Mouse (Mus musculus): ENCODE results near the gene Dnase2b.

The Dnase2b gene

DNA sequence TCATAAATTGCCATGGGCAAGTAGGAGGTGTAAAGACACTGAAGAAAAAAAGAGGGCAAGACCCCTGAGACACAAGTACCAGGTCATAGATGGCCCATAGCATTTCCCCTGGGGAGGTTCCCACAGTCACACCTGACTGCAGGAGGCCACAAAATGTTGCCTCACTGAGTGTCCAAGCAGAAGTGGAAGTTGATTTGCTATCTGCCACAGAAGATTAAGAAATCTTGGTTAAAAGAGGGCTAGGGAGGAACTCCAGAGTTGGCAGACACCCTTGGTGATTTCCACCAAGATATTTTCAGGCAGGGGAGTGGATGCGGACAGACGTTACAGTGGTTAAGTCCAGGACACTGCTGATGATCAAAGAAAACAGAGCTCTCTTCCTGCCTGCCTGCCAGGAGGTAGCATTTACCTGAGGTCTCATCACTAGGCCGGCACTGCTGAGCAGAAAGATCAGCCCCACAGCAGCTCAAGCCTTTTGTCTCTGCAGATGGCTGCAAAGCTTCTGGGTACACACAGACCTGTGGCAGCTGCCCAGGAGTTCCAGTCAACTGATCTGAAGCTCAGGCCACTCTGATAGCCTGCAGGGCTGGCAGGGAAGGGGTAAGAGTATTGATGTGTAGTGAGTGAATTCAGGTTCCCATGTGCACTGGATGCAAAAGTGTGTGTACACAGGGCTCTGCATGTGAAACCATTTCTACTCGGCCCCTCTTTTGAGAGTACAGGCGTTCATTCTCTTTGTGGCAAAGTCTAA lies 1.3 kb upstream of the Dnase2b start:
- DNase-seq (ENCODE audit: low spot score) = peak; percentile 16

DNA sequence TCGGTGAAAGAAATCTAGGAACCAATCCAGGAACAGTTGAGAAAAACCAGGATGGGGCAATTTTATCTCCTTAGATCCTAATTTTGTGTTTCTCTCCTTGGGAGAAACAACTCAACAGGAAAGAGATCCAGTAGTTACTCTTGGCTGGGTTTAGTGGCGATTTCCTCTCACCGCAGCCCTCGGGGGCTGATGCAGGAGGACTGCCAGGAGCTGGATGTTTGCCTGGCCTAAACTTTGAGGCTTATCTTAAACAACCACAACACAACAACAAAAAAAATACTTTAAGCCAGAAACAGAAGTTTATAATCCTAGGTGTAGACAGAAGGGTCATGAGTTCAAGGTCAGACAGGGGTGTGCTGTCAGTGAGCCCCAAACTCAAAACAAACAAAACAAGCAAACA lies 3.6 kb downstream of the Dnase2b start:
- DNase-seq (ENCODE audit: low spot score) = no peak

DNA sequence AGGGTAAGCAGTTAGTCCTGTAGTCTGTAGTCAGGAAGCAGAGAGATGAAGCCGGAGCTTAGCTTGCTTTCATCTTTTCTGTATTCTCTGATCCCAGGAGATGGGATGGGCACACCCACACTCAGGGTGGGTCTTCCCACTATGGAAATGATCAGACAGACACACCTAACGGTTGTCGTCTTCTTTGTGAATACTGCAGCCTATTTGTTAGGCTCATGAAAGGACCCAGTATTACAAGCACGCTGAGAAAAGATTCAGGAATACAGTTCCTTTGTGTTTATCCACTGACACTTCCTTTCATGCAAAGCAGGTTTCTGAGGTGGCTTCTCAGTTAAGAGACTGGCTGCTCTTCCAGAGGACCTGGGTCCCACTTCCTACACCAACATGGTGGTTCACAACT lies 4.1 kb downstream of the Dnase2b start:
- DNase-seq (ENCODE audit: low spot score) = no peak

DNA sequence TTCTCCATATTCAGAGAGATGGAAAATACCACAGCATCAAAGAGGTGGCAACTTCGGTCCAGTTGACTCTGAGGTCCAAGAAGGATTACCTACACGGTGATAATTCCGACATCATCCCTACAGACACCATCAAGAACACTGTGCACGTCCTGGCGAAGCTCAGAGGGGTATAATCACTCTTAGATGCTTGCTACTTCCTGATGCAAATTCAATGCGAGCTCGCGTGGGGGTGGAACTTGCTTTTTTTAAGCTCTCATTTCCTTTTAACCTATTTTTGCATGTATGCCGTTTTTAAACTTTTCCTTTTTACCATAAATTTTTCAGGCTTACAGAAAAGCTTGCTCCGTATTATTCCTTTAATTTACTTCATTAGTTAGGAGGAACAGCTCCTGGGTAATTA lies 5.1 kb downstream of the Dnase2b start:
- no peak for DNase-seq (ENCODE audit: low spot score)

DNA sequence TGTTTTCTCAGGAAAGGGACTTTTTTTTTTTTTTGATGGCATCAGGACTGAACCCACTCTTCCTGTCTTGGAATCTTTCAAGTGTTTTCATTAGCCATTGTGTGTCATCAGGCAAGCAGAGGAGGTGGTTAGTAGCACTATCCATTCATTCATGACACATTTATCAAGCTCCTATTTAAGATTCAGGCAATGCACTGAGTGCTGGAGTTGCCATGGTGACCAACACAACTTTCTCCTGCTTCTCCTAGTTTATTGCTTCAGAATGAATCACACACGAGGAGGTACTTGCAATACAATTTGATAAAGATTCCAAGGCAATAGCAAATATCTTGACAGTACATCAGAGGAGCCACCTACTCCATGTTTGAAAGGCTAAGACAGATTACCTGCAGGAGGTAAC lies 8.0 kb downstream of the Dnase2b start:
- DNase-seq (ENCODE audit: low spot score) = no peak

DNA sequence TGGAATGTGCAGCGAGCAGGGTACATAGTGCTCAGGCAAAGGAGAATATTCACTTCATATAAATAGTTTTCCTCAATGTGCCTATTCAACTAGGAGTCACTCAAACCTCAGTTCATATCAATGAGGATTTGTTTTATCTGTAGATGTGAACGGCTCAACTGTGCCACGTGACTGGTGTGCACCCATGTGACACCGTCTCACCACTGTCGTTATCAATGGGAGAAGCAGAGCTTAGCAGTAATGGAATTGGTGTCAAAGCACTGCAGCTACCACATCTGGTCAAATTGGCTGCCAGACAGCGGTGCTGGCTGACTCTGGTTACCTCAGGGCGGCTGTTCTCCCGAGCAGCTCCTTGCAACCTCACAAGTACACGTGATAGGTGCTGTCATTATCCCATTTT lies 10.7 kb downstream of the Dnase2b start:
- DNase-seq (ENCODE audit: low spot score) = no peak

DNA sequence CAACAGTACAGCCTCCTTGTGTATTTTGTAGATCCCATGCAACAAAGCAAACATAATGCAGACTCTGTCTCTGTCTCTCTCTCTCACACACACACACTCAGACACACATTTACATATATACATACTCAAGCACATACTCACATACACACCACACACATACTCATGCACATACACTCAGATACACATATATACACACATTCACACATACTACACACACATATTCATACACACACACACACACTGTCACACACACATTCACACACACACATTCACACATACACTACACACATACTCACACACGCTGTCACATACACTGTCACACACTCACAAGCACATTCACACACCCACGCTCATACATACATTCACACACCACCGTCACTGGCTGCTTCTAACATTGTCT lies 12.9 kb downstream of the Dnase2b start:
- no peak for DNase-seq (ENCODE audit: low spot score)

DNA sequence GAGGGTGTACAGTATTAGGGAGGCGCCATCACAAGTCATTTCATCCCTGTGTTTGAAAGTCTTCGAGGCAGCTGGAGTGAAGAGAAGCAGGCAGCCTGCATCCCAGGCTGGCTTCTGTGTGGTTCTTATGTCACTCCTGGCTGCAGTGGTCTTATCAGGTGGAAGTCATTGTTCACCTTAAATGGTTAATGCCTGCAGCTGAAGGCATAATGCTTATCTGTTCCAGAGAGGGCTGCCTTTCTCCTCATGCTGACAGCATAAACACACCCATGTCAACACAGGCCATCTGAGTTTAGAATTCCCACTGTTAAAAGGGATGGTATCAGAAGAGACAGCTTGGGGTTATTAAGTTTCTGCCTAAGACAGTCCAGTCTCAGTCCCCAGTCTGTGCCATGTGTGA lies 14.2 kb downstream of the Dnase2b start:
- DNase-seq (ENCODE audit: low spot score) = no peak

DNA sequence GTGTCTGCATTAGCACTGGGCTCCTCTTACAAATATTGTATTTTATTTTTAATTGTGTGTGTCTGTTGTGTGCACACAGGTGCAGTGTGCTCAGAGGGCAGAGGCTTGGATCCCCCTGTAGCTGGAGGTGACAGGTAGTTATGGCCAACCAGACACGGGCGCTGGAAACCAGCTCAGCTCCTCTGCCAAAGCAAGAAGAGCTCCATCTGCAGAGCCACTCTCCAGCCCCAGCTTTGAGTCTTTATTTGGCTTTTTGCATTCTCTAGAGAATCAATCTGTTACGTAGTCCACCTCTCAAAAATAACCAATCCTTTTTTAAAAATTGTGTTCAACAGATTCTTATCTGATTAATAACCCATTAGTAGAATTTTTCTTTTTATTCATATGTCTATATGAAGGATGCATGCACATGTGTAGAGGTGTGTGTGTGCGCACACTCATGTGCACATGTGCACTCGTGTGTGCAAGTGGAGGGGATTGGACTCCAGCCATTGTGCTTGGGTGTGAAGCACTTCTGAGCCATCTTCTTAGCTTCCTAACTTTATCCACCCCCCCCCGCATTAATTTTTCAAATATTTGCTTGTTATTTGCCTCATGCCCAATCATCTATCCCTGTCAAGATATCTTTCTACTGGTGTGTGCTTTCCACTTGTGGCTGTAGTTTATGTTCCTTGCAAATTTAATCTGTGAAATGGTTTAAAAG lies 16.0 kb downstream of the Dnase2b start:
- no peak for DNase-seq (ENCODE audit: low spot score)

DNA sequence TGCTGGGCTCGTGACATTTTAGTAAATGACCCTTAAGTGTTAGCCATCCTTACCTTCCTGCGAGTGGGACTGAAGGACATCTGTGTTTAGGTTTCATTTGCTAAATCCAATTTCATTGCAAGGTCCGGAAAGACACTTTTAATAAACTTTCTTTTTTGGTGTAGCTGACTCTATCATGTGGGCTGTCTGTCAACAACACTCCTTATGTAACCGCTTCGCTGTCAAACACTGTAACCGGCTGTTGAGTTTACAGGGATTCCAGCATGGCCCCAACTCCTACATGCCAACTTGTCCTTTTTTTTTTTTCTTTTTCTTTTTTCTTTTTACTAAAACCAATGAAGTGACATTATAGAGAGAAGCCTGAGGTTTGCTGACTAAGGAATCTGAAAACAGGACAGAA lies 17.0 kb downstream of the Dnase2b start:
- no peak for DNase-seq (ENCODE audit: low spot score)

DNA sequence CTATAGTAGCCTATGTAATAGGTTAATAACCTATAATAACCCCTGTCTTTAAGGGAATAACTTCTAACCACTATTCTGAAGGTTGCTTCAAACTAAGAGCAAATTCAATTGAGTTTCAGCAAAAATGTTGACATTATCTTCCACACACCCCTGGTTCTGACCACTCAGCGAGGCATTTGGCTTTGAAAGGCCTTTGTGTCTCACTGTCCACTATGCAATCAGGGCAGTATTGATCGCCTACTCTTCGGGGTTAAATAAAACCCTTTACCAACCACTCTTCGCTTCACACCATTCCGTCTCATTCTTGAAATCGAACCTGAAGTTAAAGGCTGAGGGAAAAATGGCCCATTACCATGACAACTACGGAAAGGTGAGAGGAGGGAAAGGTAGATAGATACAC lies 18.5 kb downstream of the Dnase2b start:
- no peak for DNase-seq (ENCODE audit: low spot score)

DNA sequence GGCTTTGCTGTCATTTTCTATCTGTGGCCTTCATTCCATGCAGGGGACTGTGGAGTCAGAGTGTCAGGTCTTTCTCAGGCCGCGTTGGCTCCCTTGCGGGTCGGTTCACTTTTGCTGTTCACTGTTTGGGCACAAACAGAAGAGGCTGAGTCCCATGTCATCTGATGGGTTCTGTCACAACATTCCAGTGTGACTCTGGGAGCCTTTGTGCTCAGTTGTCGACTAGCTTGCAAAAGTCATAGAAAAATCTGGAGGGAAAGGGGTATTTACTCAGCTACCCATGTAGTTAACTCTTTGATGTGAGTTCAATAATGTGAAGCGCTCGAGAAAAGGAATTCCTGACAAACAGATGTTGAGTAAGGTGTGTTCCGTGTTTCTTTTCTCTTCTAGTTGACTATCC lies 19.0 kb downstream of the Dnase2b start:
- no peak for DNase-seq (ENCODE audit: low spot score)

DNA sequence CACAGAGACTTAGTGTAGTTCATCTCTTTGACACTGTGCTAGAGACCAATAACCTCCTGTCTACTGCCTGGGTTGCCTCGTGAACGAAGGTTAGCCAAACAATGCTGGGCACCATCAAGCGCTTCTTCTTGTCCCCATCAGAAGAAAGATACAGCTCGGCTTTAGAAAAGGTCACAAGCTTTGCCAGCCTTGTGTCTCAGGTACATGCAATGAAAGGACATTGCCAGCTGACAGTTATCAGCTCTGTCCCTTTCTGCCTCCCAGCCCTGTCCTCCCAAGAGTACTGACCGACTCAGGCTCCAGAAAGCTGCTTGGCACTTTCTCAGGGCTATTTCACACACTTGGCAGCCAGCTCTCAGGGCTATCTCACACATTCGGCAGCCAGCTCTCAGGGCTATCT lies 20.0 kb downstream of the Dnase2b start:
- no peak for DNase-seq (ENCODE audit: low spot score)

DNA sequence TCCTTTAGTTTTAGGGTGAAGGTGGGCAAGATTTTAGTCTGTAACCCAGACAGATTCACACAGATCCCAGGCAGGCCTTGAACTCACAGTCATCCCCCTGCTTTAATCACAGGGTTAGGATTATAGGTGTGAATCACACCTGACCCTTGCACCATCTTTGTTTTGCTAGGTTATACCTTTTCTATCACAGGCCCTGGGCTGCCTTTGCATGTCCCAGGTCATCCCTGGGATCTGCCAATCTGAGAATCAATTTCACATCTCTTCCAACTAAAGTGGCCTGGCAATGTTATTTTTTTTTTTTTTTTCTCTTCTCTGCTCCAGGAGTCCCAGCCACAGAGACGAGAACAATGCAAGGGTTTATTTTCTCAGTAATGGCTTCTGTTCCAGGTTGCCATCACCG lies 23.8 kb downstream of the Dnase2b start:
- DNase-seq (ENCODE audit: low spot score) = no peak

DNA sequence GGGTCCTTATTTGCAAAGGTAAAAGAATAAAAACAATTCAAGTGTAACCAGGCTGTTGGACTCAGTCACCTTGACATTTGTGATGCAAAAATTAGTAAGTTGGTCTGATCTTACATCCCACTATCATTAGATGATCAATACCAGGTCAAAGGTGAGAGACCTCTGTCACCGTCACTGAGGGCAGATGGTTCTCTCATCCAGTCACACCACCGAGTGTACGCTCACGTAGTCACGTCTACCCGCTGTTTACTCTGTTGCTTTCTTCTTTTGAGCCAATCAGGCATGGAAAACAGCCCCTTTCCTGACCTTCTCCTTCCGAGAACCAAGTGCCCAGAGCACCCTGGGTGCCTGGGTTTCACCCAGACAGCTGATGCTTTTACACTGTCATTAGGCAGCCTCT lies 24.2 kb downstream of the Dnase2b start:
- no peak for DNase-seq (ENCODE audit: low spot score)

DNA sequence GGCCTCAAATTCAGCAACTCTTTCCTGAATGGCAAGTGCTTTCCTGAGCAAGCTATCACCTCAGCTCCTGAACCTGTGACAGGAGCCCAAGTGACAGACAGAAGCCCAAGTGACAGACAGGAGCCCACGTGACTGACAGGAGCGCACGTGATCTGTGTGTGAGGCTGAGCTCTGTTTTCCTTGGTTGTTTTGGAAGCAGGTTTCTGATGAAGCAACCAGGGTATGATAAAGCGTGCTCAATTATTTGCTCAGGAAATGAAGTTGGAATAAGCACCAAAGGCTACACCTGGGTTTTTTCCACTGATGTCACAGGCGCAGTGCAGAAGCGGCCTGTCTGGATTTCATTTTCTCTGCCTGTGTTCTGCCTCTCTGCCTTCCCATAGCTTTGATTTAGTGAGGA lies 25.9 kb downstream of the Dnase2b start:
- no peak for DNase-seq (ENCODE audit: low spot score)

DNA sequence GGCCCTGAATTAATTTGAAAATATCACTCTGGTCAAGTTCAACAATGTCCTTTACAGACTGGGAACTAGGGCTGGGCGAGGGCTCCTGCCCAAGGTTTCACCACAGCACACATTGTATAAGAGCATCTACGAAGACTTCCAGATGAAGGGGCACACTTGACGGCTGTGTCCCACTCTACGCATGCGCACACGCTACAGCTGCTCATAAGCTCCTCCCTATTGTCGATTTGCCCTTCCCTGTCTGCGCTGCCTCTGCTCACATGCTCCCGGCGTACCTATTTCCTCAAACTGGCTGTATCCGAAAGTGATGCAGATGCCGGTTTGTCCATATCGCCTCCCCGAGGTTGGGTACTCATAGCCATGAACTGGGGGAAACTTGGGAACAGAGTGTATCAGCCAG lies 28.8 kb downstream of the Dnase2b start:
- DNase-seq (ENCODE audit: low spot score) = peak; percentile 63

DNA sequence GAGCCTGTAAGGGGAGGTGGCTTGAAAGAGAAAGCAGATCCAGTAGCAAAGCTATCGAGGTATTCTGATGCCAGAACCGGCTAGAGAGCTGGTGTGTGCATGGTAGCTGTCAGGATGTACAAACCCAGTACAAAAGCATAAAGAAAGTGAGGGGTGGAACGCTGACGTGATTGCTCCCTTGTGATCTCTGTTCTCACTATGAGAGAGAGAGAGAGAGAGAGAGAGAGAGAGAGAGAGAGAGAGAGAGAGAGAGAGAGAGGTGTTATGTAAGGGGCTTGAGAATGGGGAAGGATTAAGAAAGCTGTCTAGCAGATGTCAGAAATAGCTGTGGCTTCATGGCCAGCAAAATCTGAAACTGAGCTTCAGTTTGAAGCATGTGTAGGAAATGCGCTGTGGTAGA lies 31.5 kb downstream of the Dnase2b start:
- no peak for DNase-seq (ENCODE audit: low spot score)

DNA sequence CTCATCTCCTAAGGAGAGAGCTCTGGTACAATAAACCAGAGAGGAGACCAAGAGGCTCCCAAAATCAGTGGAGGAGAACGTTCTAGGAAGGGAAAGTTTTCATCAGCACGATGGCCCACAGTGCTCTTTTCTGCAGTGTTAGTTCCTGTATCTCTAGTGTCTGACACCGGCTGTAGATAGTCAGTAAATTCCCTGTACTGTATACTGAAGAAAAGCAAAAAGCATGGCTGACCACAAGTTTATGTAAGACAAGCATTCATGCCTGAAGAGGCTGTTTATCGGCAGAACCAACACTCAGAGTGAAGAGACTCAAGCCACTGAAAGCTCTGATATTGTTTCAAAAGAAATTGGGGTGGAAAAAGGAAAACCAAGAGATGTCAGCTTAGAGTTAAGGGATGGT lies 31.9 kb downstream of the Dnase2b start:
- DNase-seq (ENCODE audit: low spot score) = no peak

DNA sequence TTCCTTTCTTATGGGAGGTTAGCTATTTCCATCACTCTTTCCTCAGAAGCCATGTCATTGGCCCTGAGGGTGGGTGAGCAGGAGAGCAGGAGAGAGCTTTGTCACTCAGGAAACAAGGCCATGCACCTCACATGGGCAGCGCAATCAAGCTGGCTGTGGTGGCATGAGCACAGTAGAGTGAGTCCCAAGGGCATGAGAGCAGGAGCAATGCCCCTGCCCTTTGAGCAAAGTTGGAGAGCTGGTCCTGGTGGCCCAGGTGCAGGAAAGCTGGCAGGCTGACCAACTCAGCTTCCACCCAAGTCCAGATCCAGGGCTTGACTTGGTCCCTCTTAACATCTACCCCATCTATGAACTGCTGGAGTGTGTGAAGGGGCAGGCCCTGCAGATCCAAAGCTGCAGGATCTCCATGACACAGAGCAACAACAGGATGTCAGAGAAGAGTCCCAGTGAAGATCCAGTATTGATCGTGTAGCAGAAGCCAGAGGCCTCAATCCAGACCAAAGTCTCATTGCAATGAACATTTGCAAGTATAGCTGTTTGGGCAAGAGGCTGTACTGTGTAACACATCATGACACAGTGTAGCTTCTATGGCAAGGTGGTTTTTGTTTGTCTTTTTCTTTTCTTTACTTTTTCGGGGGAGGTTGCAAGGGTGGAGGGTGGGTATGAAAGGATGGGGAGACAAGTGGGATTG lies 35.2 kb downstream of the Dnase2b start:
- no peak for DNase-seq (ENCODE audit: low spot score)

DNA sequence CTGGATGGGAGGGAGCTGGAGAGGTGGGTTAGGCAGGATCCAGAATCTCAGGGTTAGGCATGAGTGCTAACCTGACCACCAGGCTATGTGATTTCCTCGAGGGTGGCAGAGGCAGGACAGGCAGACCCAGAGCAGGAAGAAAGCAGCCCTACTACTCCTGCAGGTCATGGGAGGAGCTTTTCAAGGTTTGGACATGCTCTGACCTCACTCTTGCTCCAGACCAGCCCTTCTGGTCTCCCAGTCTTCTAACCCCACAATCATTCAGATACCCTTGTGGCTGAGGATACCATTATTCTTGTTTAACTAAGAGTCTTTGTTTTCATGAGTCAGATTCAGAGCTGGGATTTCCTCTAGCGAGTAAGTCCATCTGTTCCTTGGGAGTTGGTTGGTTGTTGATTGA lies 37.8 kb downstream of the Dnase2b start:
- no peak for DNase-seq (ENCODE audit: low spot score)

DNA sequence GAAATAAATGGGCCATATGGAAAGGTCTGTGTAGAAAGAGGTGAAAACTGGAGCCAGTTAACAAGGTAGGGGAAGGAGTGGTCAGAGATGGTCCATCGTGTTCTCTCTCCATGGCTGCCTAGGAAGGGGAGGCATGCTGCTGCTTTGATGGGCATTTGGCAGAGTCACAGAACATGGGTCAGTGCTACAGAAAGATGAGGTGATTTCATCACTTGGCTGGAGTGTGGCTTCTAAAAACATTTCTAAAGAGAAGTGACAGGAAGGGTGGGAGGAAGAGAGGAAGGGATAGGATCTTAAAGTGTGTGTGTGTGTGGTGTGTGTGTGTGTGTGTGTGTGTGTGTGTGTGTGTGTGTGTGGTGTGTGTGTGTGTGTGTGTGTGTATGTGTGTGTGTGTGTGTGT lies 44.1 kb downstream of the Dnase2b start:
- DNase-seq (ENCODE audit: low spot score) = no peak

DNA sequence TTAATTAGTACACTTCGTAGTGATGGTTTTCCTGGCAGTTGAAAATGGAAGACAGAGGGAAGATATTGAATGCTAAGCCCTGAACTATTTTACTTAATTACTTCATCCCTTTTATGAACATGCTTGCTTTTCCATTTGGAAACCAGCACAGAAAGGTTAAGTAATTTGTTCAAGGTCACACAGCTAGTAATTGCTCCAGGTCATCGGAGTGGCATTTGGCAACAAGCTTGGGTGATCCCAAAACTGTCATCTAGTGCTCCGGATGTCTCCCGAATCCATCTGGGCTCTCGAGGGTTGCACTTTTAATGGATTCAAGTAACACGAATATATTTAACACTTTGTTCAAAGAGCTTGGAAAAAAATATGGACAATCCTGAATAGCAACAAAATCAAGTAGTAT lies 44.5 kb downstream of the Dnase2b start:
- no peak for DNase-seq (ENCODE audit: low spot score)
